Mouse (Mus musculus) kidney, postnatal 4 days (tissue): ENCODE results near the gene Tmc1.

Experiments
- DNase-seq, 2 experiments: peaks; one replicate each; pipeline ENCODE4 v3.0.0; 2021; ENCODE audit warnings: mixed read lengths in 2 of 2

Tmc1 gene

GRCm38 (mm10) chr19:20953874-20954273 is at the start of gene Tmc1:
Gene Tmc1 (minus strand): TSS chr19:20954202.
- no peak for DNase-seq

- DNase-seq = no peak
Observed at GRCm38 (mm10) chr19:21001552-21001951, 47.5 kb upstream of the Tmc1 start.

GRCm38 (mm10) chr19:20979244-20979643 is 25.2 kb upstream of the Tmc1 start:
- DNase-seq = no peak

GRCm38 (mm10) chr19:20978148-20978547 is 24.1 kb upstream of the Tmc1 start:
- no peak for DNase-seq

- no peak for DNase-seq
Observed at GRCm38 (mm10) chr19:20971926-20972325, 17.9 kb upstream of the Tmc1 start.

- no peak for DNase-seq
Observed at GRCm38 (mm10) chr19:20954815-20955214, 813 bp upstream of the Tmc1 start.

GRCm38 (mm10) chr19:20944446-20944845 is 9.6 kb downstream of the Tmc1 start:
- DNase-seq = no peak

GRCm38 (mm10) chr19:20924282-20924681 is 29.7 kb downstream of the Tmc1 start:
- DNase-seq = no peak

GRCm38 (mm10) chr19:20923336-20924211 is 30.4 kb downstream of the Tmc1 start:
- DNase-seq = peak in 1 of 2 experiments; percentile 11

GRCm38 (mm10) chr19:20918241-20918640 is 35.8 kb downstream of the Tmc1 start:
- no peak for DNase-seq

GRCm38 (mm10) chr19:20915151-20915550 is 38.9 kb downstream of the Tmc1 start:
- no peak for DNase-seq

- DNase-seq = no peak
Observed at GRCm38 (mm10) chr19:20910356-20910755, 43.6 kb downstream of the Tmc1 start.

GRCm38 (mm10) chr19:20881205-20881604 is 72.8 kb downstream of the Tmc1 start:
- no peak for DNase-seq

- DNase-seq = no peak
Observed at GRCm38 (mm10) chr19:20875881-20876280, 78.1 kb downstream of the Tmc1 start.

- no peak for DNase-seq
Observed at GRCm38 (mm10) chr19:20861779-20862178, 92.2 kb downstream of the Tmc1 start.

- DNase-seq = no peak
Observed at GRCm38 (mm10) chr19:20860270-20860669, 93.7 kb downstream of the Tmc1 start.

GRCm38 (mm10) chr19:20857819-20858218 is 96.2 kb downstream of the Tmc1 start:
- no peak for DNase-seq

GRCm38 (mm10) chr19:20848906-20849305 is 105.1 kb downstream of the Tmc1 start:
- DNase-seq = no peak

GRCm38 (mm10) chr19:20847476-20848073 is 106.4 kb downstream of the Tmc1 start:
- no peak for DNase-seq

GRCm38 (mm10) chr19:20837422-20837821 is 116.6 kb downstream of the Tmc1 start:
- DNase-seq = no peak

- peak; percentile 18 to 32 for DNase-seq
Observed at GRCm38 (mm10) chr19:20836055-20836845, 117.8 kb downstream of the Tmc1 start.

- DNase-seq = no peak
Observed at GRCm38 (mm10) chr19:20834895-20835294, 119.1 kb downstream of the Tmc1 start.

- no peak for DNase-seq
Observed at GRCm38 (mm10) chr19:20799460-20799859, 154.5 kb downstream of the Tmc1 start.
